Comparison of ENCODE assay signal across 8 mouse cellular contexts in the genomic region with DNA sequence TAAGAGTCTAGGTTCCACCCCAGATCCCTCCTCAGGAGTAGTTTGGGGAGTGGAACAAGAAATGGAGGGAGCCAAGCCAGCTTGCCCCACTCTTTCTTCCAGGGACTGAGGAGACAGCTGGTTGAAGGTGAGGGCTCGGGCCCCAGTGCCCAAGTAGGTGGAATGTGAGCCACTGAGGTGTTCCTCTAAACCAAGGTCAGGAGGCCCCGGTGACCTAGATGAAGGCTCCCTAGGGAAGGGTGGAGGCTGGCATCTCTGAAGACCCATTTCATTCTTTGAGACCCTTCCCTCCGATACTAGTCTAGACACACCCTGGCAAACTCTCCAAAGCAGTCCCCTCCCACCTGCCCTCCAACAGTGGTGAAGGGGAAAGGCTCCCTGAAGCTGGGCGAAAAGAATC. TPM values are rescaled to one million over a fixed set of nuclear protein-coding genes. Genes with fewer than 3 reads are reported as not detected.
A peak's percentile ranks its signal among the peaks of the same experiment; 100 is the strongest.
DNase-seq lines count a peak whose midpoint lies in the region; ATAC-seq and TF ChIP-seq lines count a peak whose summit lies in the region.
"Had no signal": no experiment of that assay in that cellular context is flagged by ENCODE, and none has a peak within 500 bp of the region (broad histone marks: within the 10 kb centered on the region; RNA-seq: fewer than 3 reads in every experiment).

No protein-coding gene starts in this region.

- H3K4me1 ChIP-seq in lung, postnatal 0 days (ENCODE audit: insufficient read depth, low read depth, low read length), result peaks cover 7% of the 10 kb centered on the region; the same call in 1 of the 2 replicates
- peaks cover 4% of the 10 kb centered on the region for H3K4me1 ChIP-seq in lung, adult 2 months (ENCODE audit: control insufficient read depth, insufficient read depth, low read length)
- peaks cover 30% of the 10 kb centered on the region for H3K4me1 ChIP-seq in forebrain, embryonic 15.5 days
- peaks cover 22% of the 10 kb centered on the region for H3K4me1 ChIP-seq in limb, embryonic 14.5 days (ENCODE audit: control insufficient read depth, insufficient read depth, low read length)
- peaks cover 25% of the 10 kb centered on the region for H3K4me1 ChIP-seq in stomach, embryonic 15.5 days

- H3K27me3 ChIP-seq in lung, postnatal 0 days (replicated peaks; ENCODE audit: insufficient read depth, low read length), result no peaks in the 10 kb centered on the region
- H3K27me3 ChIP-seq in forebrain, embryonic 15.5 days, result no peaks in the 10 kb centered on the region
- no peaks in the 10 kb centered on the region for H3K27me3 ChIP-seq in limb, embryonic 14.5 days (ENCODE audit: control insufficient read depth, insufficient read depth, low read length)
- H3K27me3 ChIP-seq in stomach, embryonic 15.5 days (replicated peaks), result no peaks in the 10 kb centered on the region

- TF ChIP-seq EP300 in lung, postnatal 0 days (IDR thresholded peaks at IDR 0.05), result no peak

- TF ChIP-seq POLR2A in lung, adult 2 months (IDR thresholded peaks at IDR 0.05; ENCODE audit: borderline replicate concordance, extremely low read depth, low read depth, low read length), result no peak
- no peak for TF ChIP-seq POLR2A in limb, embryonic 14.5 days (IDR thresholded peaks at IDR 0.05; ENCODE audit: borderline replicate concordance, extremely low read depth, insufficient read depth, insufficient read length)

- H3K9ac ChIP-seq in lung, postnatal 0 days (replicated peaks; ENCODE audit: low read depth), result peak overlapping the region; percentile 59; the same call in 1 of the 2 replicates
- H3K9ac ChIP-seq in forebrain, embryonic 15.5 days (replicated peaks), result peak overlapping the region; percentile 77
- peak overlapping the region; percentile 73 for H3K9ac ChIP-seq in limb, embryonic 14.5 days (ENCODE audit: low read depth, low read length, severe bottlenecking)
- H3K9ac ChIP-seq in stomach, embryonic 15.5 days, result no peak overlapping the region

- no peaks in the 10 kb centered on the region for H3K9me3 ChIP-seq in lung, postnatal 0 days (ENCODE audit: low read length)
- H3K9me3 ChIP-seq in forebrain, embryonic 15.5 days, result no peaks in the 10 kb centered on the region
- no peaks in the 10 kb centered on the region for H3K9me3 ChIP-seq in limb, embryonic 14.5 days (ENCODE audit: control insufficient read depth, low read length)
- H3K9me3 ChIP-seq in stomach, embryonic 15.5 days, result no peaks in the 10 kb centered on the region

- WGBS in lung, postnatal 0 days, result 61% methylated on average over 4 of the region's 4 CpGs
- 63% methylated on average over 4 of the region's 4 CpGs for WGBS in lung, adult 2 months
- whole genome bisulfite sequencing in forebrain, embryonic 15.5 days, result 36% methylated on average over 4 of the region's 4 CpGs
- WGBS in limb, embryonic 14.5 days, result 38% methylated on average over 4 of the region's 4 CpGs
- WGBS in stomach, embryonic 15.5 days, result 51% methylated on average over 4 of the region's 4 CpGs

- TF ChIP-seq CTCF in lung, postnatal 0 days (IDR thresholded peaks at IDR 0.05), result no peak
- TF ChIP-seq CTCF in lung, adult 2 months (IDR thresholded peaks at IDR 0.05; ENCODE audit: insufficient read depth, low read length), result no peak

- no peak for DNase-seq in lung, postnatal 0 days (ENCODE audit: low spot score)
- DNase-seq in lung, adult 2 months, result no peak
- no peak for DNase-seq in limb, embryonic 14.5 days (ENCODE audit: low spot score)
- no peak for DNase-seq in testis, postnatal 10 days (ENCODE audit: low spot score)
- DNase-seq in urinary bladder, postnatal 36 days (ENCODE audit: low spot score in 2 of 2), result no peak
- DNase-seq: adrenal gland, postnatal 10 days had no signal

- no peak for ATAC-seq in lung, postnatal 0 days
- ATAC-seq in forebrain, embryonic 15.5 days (replicated peaks), result 0 out of 2 replicates have a peak, but pooled peaks have one; percentile 2
- no peak for ATAC-seq in limb, embryonic 14.5 days (ENCODE audit: low FRiP score, low read depth)
- no peak for ATAC-seq in stomach, embryonic 15.5 days (ENCODE audit: insufficient read depth, low FRiP score, low read depth)

- H3K4me3 ChIP-seq in lung, postnatal 0 days (ENCODE audit: low read depth, low read length), result peak overlapping the region; percentile 67
- no peak overlapping the region for H3K4me3 ChIP-seq in lung, adult 2 months (replicated peaks; ENCODE audit: extremely low read depth, low read depth, low read length)
- peak overlapping the region; percentile 64 for H3K4me3 ChIP-seq in forebrain, embryonic 15.5 days
- H3K4me3 ChIP-seq in limb, embryonic 14.5 days (replicated peaks; ENCODE audit: low read length), result peak overlapping the region; percentile 66
- peak overlapping the region; percentile 65 for H3K4me3 ChIP-seq in stomach, embryonic 15.5 days (replicated peaks)

- no peak overlapping the region for H3K27ac ChIP-seq in lung, postnatal 0 days (ENCODE audit: low read length)
- no peak overlapping the region for H3K27ac ChIP-seq in forebrain, embryonic 15.5 days (replicated peaks)
- no peak overlapping the region for H3K27ac ChIP-seq in limb, embryonic 14.5 days (replicated peaks; ENCODE audit: low read depth, low read length)
- no peak overlapping the region for H3K27ac ChIP-seq in stomach, embryonic 15.5 days

- no peaks in the 10 kb centered on the region for H3K36me3 ChIP-seq in lung, postnatal 0 days (ENCODE audit: insufficient read depth, low read length)
- no peaks in the 10 kb centered on the region; the same call in 1 of the 2 replicates for H3K36me3 ChIP-seq in forebrain, embryonic 15.5 days
- H3K36me3 ChIP-seq in limb, embryonic 14.5 days (ENCODE audit: control insufficient read depth, insufficient read depth, low read length), result peaks cover 24% of the 10 kb centered on the region
- no peaks in the 10 kb centered on the region for H3K36me3 ChIP-seq in stomach, embryonic 15.5 days

- peak overlapping the region; percentile 89 for H3K4me2 ChIP-seq in lung, postnatal 0 days (replicated peaks; ENCODE audit: low read depth, low read length)
- H3K4me2 ChIP-seq in forebrain, embryonic 15.5 days (replicated peaks), result peak overlapping the region; percentile 84
- peak overlapping the region; percentile 87 for H3K4me2 ChIP-seq in limb, embryonic 14.5 days (replicated peaks; ENCODE audit: low read depth, low read length, severe bottlenecking)
- peak overlapping the region; percentile 90 for H3K4me2 ChIP-seq in stomach, embryonic 15.5 days

RNA-seq across cellular contexts. Expression of a gene that starts 12.0 kb away (rescaled TPM):
- 0.67 and 2.2 TPM in 2 replicates for polyA plus RNA-seq in lung, postnatal 0 days (2015; fragmentation: Nextera tagmentation; extraction: Ambion mirVana)
- 0.08 and 0.22 TPM in 2 replicates for polyA plus RNA-seq in lung, adult 2 months (2012; rRNA removed)
- 0.28 and 0.37 TPM in 2 replicates for polyA plus RNA-seq in forebrain, embryonic 15.5 days (2015; fragmentation: Nextera tagmentation; extraction: Ambion mirVana)
- polyA plus RNA-seq in limb, embryonic 14.5 days (2012; rRNA removed), result 0.34 and 0.53 TPM in 2 replicates
- 0.23 and 0.51 TPM in 2 replicates for polyA plus RNA-seq in limb, embryonic 14.5 days (2014; fragmentation: Nextera tagmentation; extraction: Ambion mirVana)
- polyA plus RNA-seq in stomach, embryonic 15.5 days (2015; fragmentation: Nextera tagmentation; extraction: Ambion mirVana), result 0.46 and 0.53 TPM in 2 replicates

RNA-seq across cellular contexts. Expression of a gene that starts 17.5 kb away (rescaled TPM):
- polyA plus RNA-seq in lung, postnatal 0 days (2015; fragmentation: Nextera tagmentation; extraction: Ambion mirVana), result 5.0 and 6.5 TPM in 2 replicates
- 9.9 and 11.7 TPM in 2 replicates for polyA plus RNA-seq in lung, adult 2 months (2012; rRNA removed)
- 12.7 and 13.0 TPM in 2 replicates for polyA plus RNA-seq in forebrain, embryonic 15.5 days (2015; fragmentation: Nextera tagmentation; extraction: Ambion mirVana)
- polyA plus RNA-seq in limb, embryonic 14.5 days (2012; rRNA removed), result 23.4 and 28.8 TPM in 2 replicates
- polyA plus RNA-seq in limb, embryonic 14.5 days (2014; fragmentation: Nextera tagmentation; extraction: Ambion mirVana), result 16.4 and 19.1 TPM in 2 replicates
- 8.2 and 9.3 TPM in 2 replicates for polyA plus RNA-seq in stomach, embryonic 15.5 days (2015; fragmentation: Nextera tagmentation; extraction: Ambion mirVana)

RNA-seq across cellular contexts. Expression of a gene that starts 44.2 kb away (rescaled TPM):
- polyA plus RNA-seq in lung, postnatal 0 days (2015; fragmentation: Nextera tagmentation; extraction: Ambion mirVana), result 30.0 and 31.2 TPM in 2 replicates
- 34.3 and 35.9 TPM in 2 replicates for polyA plus RNA-seq in lung, adult 2 months (2012; rRNA removed)
- polyA plus RNA-seq in forebrain, embryonic 15.5 days (2015; fragmentation: Nextera tagmentation; extraction: Ambion mirVana), result 5.7 and 7.2 TPM in 2 replicates
- polyA plus RNA-seq in limb, embryonic 14.5 days (2012; rRNA removed), result 71.2 and 91.3 TPM in 2 replicates
- polyA plus RNA-seq in limb, embryonic 14.5 days (2014; fragmentation: Nextera tagmentation; extraction: Ambion mirVana), result 63.4 and 66.5 TPM in 2 replicates
- polyA plus RNA-seq in stomach, embryonic 15.5 days (2015; fragmentation: Nextera tagmentation; extraction: Ambion mirVana), result 48.3 and 53.4 TPM in 2 replicates

RNA-seq across cellular contexts. Expression of a gene that starts 49.9 kb away (rescaled TPM):
- polyA plus RNA-seq in lung, postnatal 0 days (2015; fragmentation: Nextera tagmentation; extraction: Ambion mirVana), result 162 and 163 TPM in 2 replicates
- 55.1 and 86.2 TPM in 2 replicates for polyA plus RNA-seq in lung, adult 2 months (2012; rRNA removed)
- polyA plus RNA-seq in forebrain, embryonic 15.5 days (2015; fragmentation: Nextera tagmentation; extraction: Ambion mirVana), result 215 and 220 TPM in 2 replicates
- polyA plus RNA-seq in limb, embryonic 14.5 days (2012; rRNA removed), result 200 and 228 TPM in 2 replicates
- polyA plus RNA-seq in limb, embryonic 14.5 days (2014; fragmentation: Nextera tagmentation; extraction: Ambion mirVana), result 292 and 298 TPM in 2 replicates
- 248 and 260 TPM in 2 replicates for polyA plus RNA-seq in stomach, embryonic 15.5 days (2015; fragmentation: Nextera tagmentation; extraction: Ambion mirVana)
